Mouse (Mus musculus) spleen, adult 2 months (tissue): ENCODE results near the gene Scarb2.

Experiments
- CTCF ChIP-seq: fragments of 200-500 bp; IDR thresholded peaks from 2 replicates; pipeline ENCODE4 v1.5.1; 2011; ENCODE audit warnings: mild to moderate bottlenecking, inconsistent platforms; ENCODE audit not compliant: insufficient read depth, insufficient read length, insufficient replicate concordance; ENCODE audit errors: extremely low read depth
- POLR2A ChIP-seq: fragments of 200-500 bp; IDR thresholded peaks from 2 replicates; pipeline ENCODE4 v1.6.1; 2011; ENCODE audit warnings: low read depth, low read length, inconsistent platforms

DNA sequence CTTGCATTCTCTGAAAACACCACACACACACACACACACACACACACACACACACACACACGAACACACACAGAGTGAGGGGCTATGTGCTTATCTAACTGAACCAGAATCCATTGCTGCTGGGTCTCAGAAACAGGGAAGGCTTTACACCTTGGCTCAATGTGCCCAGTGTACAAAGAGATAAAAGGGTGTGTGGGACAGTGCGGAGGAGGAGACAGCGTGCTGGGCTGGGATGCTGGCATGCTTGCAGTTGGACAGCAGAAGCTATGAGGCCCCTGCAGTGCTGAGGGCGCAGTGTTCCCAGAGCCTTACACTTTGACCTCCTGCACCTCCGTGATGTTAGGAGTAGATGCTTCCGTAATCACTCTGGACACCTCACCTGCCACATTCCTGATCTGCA, 110.2 kb downstream of the Scarb2 start:
- TF ChIP-seq POLR2A: no peak
- no peak for TF ChIP-seq CTCF
